Mouse (Mus musculus): ENCODE results near the gene Adipoq. TPM values are rescaled to one million over a fixed set of nuclear protein-coding genes. Genes with fewer than 3 reads are reported as not detected.

Adipoq gene
- total and polyA plus RNA-seq, 3 experiments, result not detected

GRCm38 (mm10) chr16:23107946-23108759 is 38.2 kb upstream of the Adipoq start:
- peak; percentile 78 for DNase-seq (ENCODE audit: low read depth, low spot score)
- TF ChIP-seq MAFK (IDR thresholded peaks at IDR 0.05; ENCODE audit: borderline replicate concordance, low read depth, low read length) (no peak), USF1 (IDR thresholded peaks at IDR 0.05; ENCODE audit: low read depth, low read length) (no peak), MYC (IDR thresholded peaks at IDR 0.05; ENCODE audit: low read depth, low read length) (no peak), MXI1 (IDR thresholded peaks at IDR 0.05; ENCODE audit: low read depth, low read length) (no peak), MAZ (IDR thresholded peaks at IDR 0.05; ENCODE audit: low read depth, low read length) (no peak), ETS1 (IDR thresholded peaks at IDR 0.05; ENCODE audit: low read depth, low read length) (no peak), CHD1 (IDR thresholded peaks at IDR 0.05; ENCODE audit: low read depth, low read length) (no peak), KAT2A (conservative IDR thresholded peaks at IDR 0.05; ENCODE audit: low read depth, low read length) (no peak), ELF1 (IDR thresholded peaks at IDR 0.05; ENCODE audit: low read depth, low read length) (no peak), UBTF (IDR thresholded peaks at IDR 0.05; ENCODE audit: borderline replicate concordance, insufficient read depth, low read depth, low read length) (no peak), TBP (IDR thresholded peaks at IDR 0.05; ENCODE audit: low read depth, low read length) (peak; percentile 54; the same call in 1 of the 2 replicates), POLR2A (IDR thresholded peaks at IDR 0.05; ENCODE audit: control insufficient read depth in 1 of 2, insufficient read depth in 1 of 2, low read depth in 1 of 2, low read length in 2 of 2, poor library complexity in 1 of 2) (peak; percentile 50 to 51), SIN3A (IDR thresholded peaks at IDR 0.05; ENCODE audit: low read length) (no peak)
- peaks cover 25 to 29% of the 10 kb centered on the region in 2 experiments for H3K36me3 ChIP-seq (ENCODE audit: control insufficient read depth in 1 of 2, insufficient read depth in 2 of 2, low read length in 2 of 2)
- H3K79me2 ChIP-seq (ENCODE audit: control insufficient read depth, insufficient read depth, low read length, poor library complexity), result peaks cover 55% of the 10 kb centered on the region
- H3K4me3 ChIP-seq (ENCODE audit: control insufficient read depth in 1 of 2, insufficient read depth in 1 of 2, low read depth in 2 of 2, low read length in 2 of 2), result peak overlapping the region; percentile 69 to 77
- H3K9ac ChIP-seq (ENCODE audit: control insufficient read depth, low read depth, low read length, poor library complexity, severe bottlenecking), result peak overlapping the region; percentile 80
- H3K4me1 ChIP-seq (ENCODE audit: control insufficient read depth in 1 of 2, insufficient read depth in 2 of 2, low read length in 2 of 2), result peaks cover 0 to 6% of the 10 kb centered on the region in 2 experiments; a peak in 2 of 4 replicates
- H3K27ac ChIP-seq (ENCODE audit: control insufficient read depth, low read depth, low read length), result peak overlapping the region; percentile 79
- H3K27me3 ChIP-seq (ENCODE audit: control insufficient read depth in 1 of 2, insufficient read depth in 2 of 2, low read length in 2 of 2), result no peaks in the 10 kb centered on the region
- H3K9me3 ChIP-seq (replicated peaks; ENCODE audit: insufficient read depth, low read length), result no peaks in the 10 kb centered on the region

DNA sequence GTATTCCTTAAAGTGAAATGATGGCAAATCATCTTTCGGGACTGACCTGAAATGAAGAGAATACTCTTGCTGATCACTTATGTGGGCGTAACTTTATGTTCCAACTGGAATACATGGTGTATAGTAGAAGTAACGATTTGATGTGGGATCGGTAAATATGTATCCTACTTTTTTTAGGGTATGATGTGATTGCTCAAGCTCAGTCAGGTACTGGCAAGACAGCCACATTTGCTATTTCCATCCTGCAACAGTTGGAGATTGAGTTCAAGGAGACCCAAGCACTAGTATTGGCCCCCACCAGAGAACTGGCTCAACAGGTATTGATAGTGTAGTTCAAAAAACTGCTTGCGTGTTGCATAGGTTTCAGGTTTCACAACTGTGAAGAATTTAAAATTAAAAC is 37.4 kb upstream of the Adipoq start:
- no peak for TF ChIP-seq EP300 (IDR thresholded peaks at IDR 0.05; ENCODE audit: low read depth in 1 of 2, low read length in 2 of 2)
- TF ChIP-seq POLR2A (IDR thresholded peaks at IDR 0.05; ENCODE audit: control insufficient read depth in 1 of 2, insufficient read depth in 1 of 2, low read depth in 1 of 2, low read length in 2 of 2, poor library complexity in 1 of 2), result peak in 1 of 2 experiments; percentile 48; a peak in 1 of 4 replicates

More for the DNA sequence above, 37.4 kb upstream of the Adipoq start:
- Histone ChIP-seq H3K9ac (ENCODE audit: control insufficient read depth, low read depth, low read length, poor library complexity, severe bottlenecking) (peak overlapping the region; percentile 80), H3K4me1 (ENCODE audit: control insufficient read depth in 1 of 2, insufficient read depth in 2 of 2, low read length in 2 of 2) (peaks cover 0 to 3% of the 10 kb centered on the region in 2 experiments; a peak in 2 of 4 replicates), H3K4me3 (ENCODE audit: control insufficient read depth in 1 of 2, insufficient read depth in 1 of 2, low read depth in 2 of 2, low read length in 2 of 2) (peak overlapping the region; percentile 69 to 77), H3K9me3 (replicated peaks; ENCODE audit: insufficient read depth, low read length) (no peaks in the 10 kb centered on the region), H3K27ac (ENCODE audit: control insufficient read depth, low read depth, low read length) (peak overlapping the region; percentile 79), H3K79me2 (ENCODE audit: control insufficient read depth, insufficient read depth, low read length, poor library complexity) (peaks cover 55% of the 10 kb centered on the region), H3K27me3 (ENCODE audit: control insufficient read depth in 1 of 2, insufficient read depth in 2 of 2, low read length in 2 of 2) (no peaks in the 10 kb centered on the region), H3K36me3 (ENCODE audit: control insufficient read depth in 1 of 2, insufficient read depth in 2 of 2, low read length in 2 of 2) (peaks cover 25 to 27% of the 10 kb centered on the region in 2 experiments)
- peak; percentile 54 for DNase-seq (ENCODE audit: low read depth, low spot score)

Data from MEL (cell line).